Mouse (Mus musculus) forebrain, embryonic 13.5 days (tissue): ENCODE data around the gene Nmral1. TPM values are rescaled to one million over a fixed set of nuclear protein-coding genes. Genes with fewer than 3 reads are reported as not detected.
A peak's percentile ranks its signal among the peaks of the same experiment; 100 is the strongest.
"Not testable (repeated sequence)": the region's sequence is repeated elsewhere in the genome, so short reads cannot be mapped to it uniquely, and the experiment has no call there.

Experiments used
- ATAC-seq: fragments of 200-750 bp; cut with Nextera tagmentation; 2 replicates; pipeline ENCODE4 v1.8.0; 2017
- H3K27ac ChIP-seq: fragments of 300-500 bp; sonication (generic); 2 replicates; pipeline ENCODE4 v1.5.1; 2015; ENCODE audit warnings: inconsistent platforms, mild to moderate bottlenecking, moderate library complexity
- H3K27me3 ChIP-seq: fragments of 300-500 bp; sonication (generic); 2 replicates; pipeline ENCODE4 v1.6.1; 2015; ENCODE audit warnings: mild to moderate bottlenecking, inconsistent platforms
- H3K36me3 ChIP-seq: fragments of 300-500 bp; sonication (generic); 2 replicates; pipeline ENCODE4 v1.6.1; 2015; ENCODE audit warnings: mild to moderate bottlenecking, inconsistent platforms; ENCODE audit not compliant: poor library complexity, severe bottlenecking
- H3K4me1 ChIP-seq: fragments of 300-500 bp; sonication (generic); 2 replicates; pipeline ENCODE4 v1.6.1; 2015; ENCODE audit warnings: inconsistent platforms
- H3K4me2 ChIP-seq: fragments of 300-500 bp; sonication (generic); 2 replicates; pipeline ENCODE4 v1.6.1; 2015; ENCODE audit warnings: inconsistent platforms, mild to moderate bottlenecking, moderate library complexity
- H3K4me3 ChIP-seq: fragments of 300-500 bp; sonication (generic); 2 replicates; pipeline ENCODE4 v1.5.1; 2015; ENCODE audit warnings: mild to moderate bottlenecking, inconsistent platforms
- H3K9ac ChIP-seq: fragments of 300-500 bp; sonication (generic); 2 replicates; pipeline ENCODE4 v1.6.1; 2015; ENCODE audit warnings: mild to moderate bottlenecking, inconsistent platforms
- H3K9me3 ChIP-seq: fragments of 300-500 bp; sonication (generic); replicated peaks from 2 replicates; pipeline ENCODE4 v1.6.1; 2016; ENCODE audit warnings: inconsistent platforms
- WGBS: fragments of 180-500 bp; shearing (Covaris S2); methylation state at CpG from one replicate; pipeline ENCODE4 v1.1.7; 2015; 5-methylcytosine and 5-hydroxymethylcytosine counted together
- polyA plus RNA-seq: library from polyadenylated mRNA; unstranded; fragments of >200 nt; fragmentation: Nextera tagmentation; extraction: Ambion mirVana; gene quantifications from 2 replicates; pipeline ENCODE4 v1.2.1, GENCODE M21; 2015

The Nmral1 gene
- polyA plus RNA-seq, 1 experiment from 2014 or later: 158 TPM

- Histone ChIP-seq H3K9ac (no peak overlapping the region), H3K4me2 (no peak overlapping the region), H3K4me3 (no peak overlapping the region), H3K4me1 (no peaks in the 10 kb centered on the region), H3K36me3 (peaks cover 98% of the 10 kb centered on the region), H3K9me3 (no peaks in the 10 kb centered on the region), H3K27ac (no peak overlapping the region), H3K27me3 (no peaks in the 10 kb centered on the region)
- ATAC-seq: no peak
- 94% methylated on average over 4 of the region's 4 CpGs for WGBS
These were observed 8.0 kb downstream of the Nmral1 start for GRCm38 (mm10) chr16:4711173-4711572.

GRCm38 (mm10) chr16:4705541-4705940 lies 13.6 kb downstream of the Nmral1 start:
- Histone ChIP-seq H3K27ac (no peak overlapping the region), H3K4me2 (no peak overlapping the region), H3K27me3 (no peaks in the 10 kb centered on the region), H3K9me3 (no peaks in the 10 kb centered on the region), H3K4me3 (no peak overlapping the region), H3K4me1 (no peaks in the 10 kb centered on the region), H3K9ac (no peak overlapping the region), H3K36me3 (peaks cover 95% of the 10 kb centered on the region)
- no peak for ATAC-seq
- WGBS: 82% methylated on average over 4 of the region's 4 CpGs

- Histone ChIP-seq H3K9me3 (no peaks in the 10 kb centered on the region), H3K4me3 (no peak overlapping the region), H3K4me2 (no peak overlapping the region), H3K27me3 (no peaks in the 10 kb centered on the region), H3K9ac (no peak overlapping the region), H3K4me1 (no peaks in the 10 kb centered on the region), H3K27ac (no peak overlapping the region), H3K36me3 (peaks cover 96% of the 10 kb centered on the region)
- no peak for ATAC-seq
- 93% methylated on average over 1 of the region's 1 CpGs for WGBS
These were observed 16.5 kb downstream of the Nmral1 start for GRCm38 (mm10) chr16:4702646-4703045.

- H3K9me3 ChIP-seq: no peaks in the 10 kb centered on the region
- H3K4me1 ChIP-seq: no peaks in the 10 kb centered on the region
- H3K27me3 ChIP-seq: no peaks in the 10 kb centered on the region
- H3K4me3 ChIP-seq: no peak overlapping the region
- 95% methylated on average over 3 of the region's 3 CpGs for WGBS
- H3K4me2 ChIP-seq: no peak overlapping the region
- H3K36me3 ChIP-seq: peaks cover 98% of the 10 kb centered on the region
- ATAC-seq: no peak
- no peak overlapping the region for H3K27ac ChIP-seq
- no peak overlapping the region for H3K9ac ChIP-seq
These were observed 17.9 kb downstream of the Nmral1 start for GRCm38 (mm10) chr16:4701211-4701610.

GRCm38 (mm10) chr16:4689371-4689770 lies 29.8 kb downstream of the Nmral1 start:
- Histone ChIP-seq H3K4me1 (peaks cover 11% of the 10 kb centered on the region), H3K36me3 (peaks cover 69% of the 10 kb centered on the region)
- not testable (repeated sequence) for H3K27me3 ChIP-seq, H3K27ac ChIP-seq, H3K4me2 ChIP-seq, H3K9me3 ChIP-seq, ATAC-seq, H3K4me3 ChIP-seq, H3K9ac ChIP-seq
- WGBS: 97% methylated on average over 4 of the region's 4 CpGs

- 0 out of 2 replicates have a peak, but pooled peaks cover 2% of the 10 kb centered on the region for H3K27me3 ChIP-seq
- H3K4me3 ChIP-seq: peak overlapping the region; percentile 98
- no peak overlapping the region for H3K27ac ChIP-seq
- peak overlapping the region; percentile 93 for H3K9ac ChIP-seq
- ATAC-seq: no peak
- H3K4me1 ChIP-seq: peaks cover 21% of the 10 kb centered on the region
- peak overlapping the region; percentile 98 for H3K4me2 ChIP-seq
- WGBS: 3% methylated on average over 9 of the region's 9 CpGs
- no peaks in the 10 kb centered on the region for H3K9me3 ChIP-seq
- H3K36me3 ChIP-seq: peaks cover 22% of the 10 kb centered on the region
These were observed 34.7 kb downstream of the Nmral1 start for GRCm38 (mm10) chr16:4684457-4684791.

GRCm38 (mm10) chr16:4683581-4684456 lies 35.3 kb downstream of the Nmral1 start:
- WGBS: under 1% methylated on average over 54 of the region's 54 CpGs

GRCm38 (mm10) chr16:4683193-4683580 lies 36.0 kb downstream of the Nmral1 start:
- Histone ChIP-seq H3K9ac (peak overlapping the region; percentile 93), H3K4me3 (peak overlapping the region; percentile 98), H3K4me2 (peak overlapping the region; percentile 98), H3K27me3 (0 out of 2 replicates have a peak, but pooled peaks cover 2% of the 10 kb centered on the region), H3K27ac (peak overlapping the region; percentile 75), H3K9me3 (no peaks in the 10 kb centered on the region), H3K36me3 (peaks cover 11% of the 10 kb centered on the region), H3K4me1 (peaks cover 29% of the 10 kb centered on the region)
- no peak for ATAC-seq
- WGBS: 35% methylated on average over 9 of the region's 9 CpGs

More at GRCm38 (mm10) chr16:4683581-4684456, 35.3 kb downstream of the Nmral1 start:
- Histone ChIP-seq H3K4me3 (peak overlapping the region; percentile 98), H3K9ac (peak overlapping the region; percentile 93), H3K4me1 (peaks cover 26% of the 10 kb centered on the region), H3K4me2 (peak overlapping the region; percentile 98), H3K27ac (peak overlapping the region; percentile 75), H3K27me3 (0 out of 2 replicates have a peak, but pooled peaks cover 2% of the 10 kb centered on the region), H3K9me3 (no peaks in the 10 kb centered on the region), H3K36me3 (peaks cover 16% of the 10 kb centered on the region)
- ATAC-seq: peak; percentile 89

GRCm38 (mm10) chr16:4682628-4683179 lies 36.5 kb downstream of the Nmral1 start:
- peaks cover 29% of the 10 kb centered on the region for H3K4me1 ChIP-seq
- no peaks in the 10 kb centered on the region for H3K9me3 ChIP-seq
- peak overlapping the region; percentile 98 for H3K4me2 ChIP-seq
- ATAC-seq: no peak
- peaks cover 7% of the 10 kb centered on the region for H3K36me3 ChIP-seq
- H3K4me3 ChIP-seq: peak overlapping the region; percentile 98; the same call in 1 of the 2 replicates
- WGBS: 81% methylated on average over 4 of the region's 4 CpGs
- H3K9ac ChIP-seq: peak overlapping the region; percentile 93; the same call in 1 of the 2 replicates
- 0 out of 2 replicates have a peak, but pooled peaks cover 2% of the 10 kb centered on the region for H3K27me3 ChIP-seq
- H3K27ac ChIP-seq: no peak overlapping the region

GRCm38 (mm10) chr16:4680922-4681455 lies 38.2 kb downstream of the Nmral1 start:
- H3K4me2 ChIP-seq, H3K9me3 ChIP-seq, H3K27ac ChIP-seq, H3K36me3 ChIP-seq, H3K4me3 ChIP-seq, H3K27me3 ChIP-seq, H3K9ac ChIP-seq, ATAC-seq: not testable (repeated sequence)
- peaks cover 29% of the 10 kb centered on the region for H3K4me1 ChIP-seq
- WGBS: 84% methylated on average over 3 of the region's 3 CpGs

GRCm38 (mm10) chr16:4679121-4680018 lies 39.8 kb downstream of the Nmral1 start, which contains the start of gene Coro7:
Gene Coro7, minus strand, starts transcription at chr16:4679777.
- Histone ChIP-seq H3K27me3 (0 out of 2 replicates have a peak, but pooled peaks cover 2% of the 10 kb centered on the region), H3K9me3 (no peaks in the 10 kb centered on the region), H3K9ac (peak within 1 kb of the TSS; percentile 80), H3K36me3 (peaks cover 15% of the 10 kb centered on the region), H3K4me1 (peaks cover 18% of the 10 kb centered on the region), H3K27ac (no peak within 1 kb of the TSS), H3K4me3 (peak within 1 kb of the TSS; percentile 66), H3K4me2 (peak within 1 kb of the TSS; percentile 93)
- ATAC-seq: peak; percentile 91
- WGBS: under 1% methylated on average over 47 of the region's 47 CpGs
